Mouse (Mus musculus) heart, adult 9 months (tissue): ENCODE measurements around the gene Cd8b1.

Experiments used
- DNase-seq, 2 experiments: peaks; one replicate each; pipeline ENCODE4 v3.0.0; 2022; ENCODE audit warnings: low spot score in 2 of 2

Cd8b1 gene

GRCm38 (mm10) chr6:71348006-71348405 is 25.4 kb downstream of the Cd8b1 start:
- DNase-seq = no peak

- DNase-seq = no peak
Measured at GRCm38 (mm10) chr6:71351201-71351600, 28.6 kb downstream of the Cd8b1 start.

GRCm38 (mm10) chr6:71352201-71352600 is 29.6 kb downstream of the Cd8b1 start:
- DNase-seq = no peak

- DNase-seq = no peak
Measured at GRCm38 (mm10) chr6:71352866-71353427, 30.4 kb downstream of the Cd8b1 start.

- DNase-seq = no peak
Measured at GRCm38 (mm10) chr6:71353722-71354121, 31.1 kb downstream of the Cd8b1 start.

- DNase-seq = no peak
Measured at GRCm38 (mm10) chr6:71357493-71357892, 34.9 kb downstream of the Cd8b1 start.

- no peak for DNase-seq
Measured at GRCm38 (mm10) chr6:71360221-71360620, 37.6 kb downstream of the Cd8b1 start.

GRCm38 (mm10) chr6:71360751-71361150 is 38.2 kb downstream of the Cd8b1 start:
- DNase-seq = no peak

- no peak for DNase-seq
Measured at GRCm38 (mm10) chr6:71361156-71361670, 38.6 kb downstream of the Cd8b1 start.

- DNase-seq = no peak
Measured at GRCm38 (mm10) chr6:71363995-71364394, 41.4 kb downstream of the Cd8b1 start.

GRCm38 (mm10) chr6:71369416-71369815 is 46.8 kb downstream of the Cd8b1 start:
- no peak for DNase-seq

GRCm38 (mm10) chr6:71371085-71371605 is 48.6 kb downstream of the Cd8b1 start:
- DNase-seq = no peak

GRCm38 (mm10) chr6:71372041-71372720 is 49.6 kb downstream of the Cd8b1 start:
- no peak for DNase-seq

- DNase-seq = no peak
Measured at GRCm38 (mm10) chr6:71373249-71373775, 50.7 kb downstream of the Cd8b1 start, which contains the start of gene Cd8a. TSS of gene Cd8a (plus strand) at chr6:71373427.

GRCm38 (mm10) chr6:71374311-71374829 is 51.8 kb downstream of the Cd8b1 start:
- DNase-seq = no peak

- DNase-seq = no peak
Measured at GRCm38 (mm10) chr6:71374921-71375320, 52.3 kb downstream of the Cd8b1 start.

GRCm38 (mm10) chr6:71376711-71377110 is 54.1 kb downstream of the Cd8b1 start:
- no peak for DNase-seq

GRCm38 (mm10) chr6:71381654-71382053 is 59.1 kb downstream of the Cd8b1 start:
- no peak for DNase-seq
